Mouse (Mus musculus) spleen, adult 18-20 months (tissue): ENCODE measurements around the gene Shisa5.
A peak's percentile ranks its signal among the peaks of the same experiment; 100 is the strongest.

ENCODE experiments used
- DNase-seq, 2 experiments: peaks; one replicate each; pipeline ENCODE4 v3.0.0; 2022; ENCODE audit warnings: mixed read lengths in 2 of 2

The Shisa5 gene

DNA sequence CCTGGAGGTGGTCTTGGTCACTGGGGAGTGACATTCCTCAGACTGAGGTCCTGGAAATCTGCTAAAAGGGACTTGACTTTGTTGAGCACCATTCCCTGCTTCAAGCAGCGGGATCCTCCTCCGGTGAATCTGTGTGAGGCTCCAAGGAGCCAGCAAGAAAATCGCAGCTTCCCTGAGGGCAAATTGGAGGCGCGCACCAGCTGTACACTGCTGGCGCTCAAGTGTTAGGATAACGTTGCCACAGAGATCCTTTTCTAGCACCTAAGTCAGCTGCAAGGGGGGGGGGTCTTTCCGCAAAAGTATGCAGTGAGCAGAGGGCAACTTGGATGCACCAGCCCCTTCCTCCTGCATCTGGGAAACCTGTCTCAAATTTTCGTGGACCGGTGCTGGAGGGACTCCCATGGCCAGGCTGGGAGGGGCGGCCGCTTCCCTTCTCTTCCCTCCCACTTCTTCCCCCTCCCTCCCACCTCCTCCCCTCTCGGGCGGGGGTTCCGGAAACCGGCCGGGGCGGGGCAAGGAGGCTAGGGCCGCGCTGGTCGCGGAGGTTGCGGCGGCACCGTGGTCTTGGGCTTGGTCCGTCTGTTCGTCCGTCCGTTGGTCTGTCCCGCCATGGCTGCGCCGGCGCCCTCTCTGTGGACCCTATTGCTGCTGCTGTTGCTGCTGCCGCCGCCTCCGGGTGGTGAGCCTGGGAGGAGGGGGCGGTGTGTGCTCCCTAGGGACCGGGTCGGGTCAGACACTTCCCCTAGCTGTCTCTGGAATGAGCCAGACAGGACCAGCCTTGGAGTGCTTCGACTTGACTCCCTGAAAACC, at the start of gene Shisa5:
TSS of gene Shisa5 (plus strand) at position 480 of the 810 bp plus-strand sequence.
- DNase-seq = peak; percentile 75 to 87

DNA sequence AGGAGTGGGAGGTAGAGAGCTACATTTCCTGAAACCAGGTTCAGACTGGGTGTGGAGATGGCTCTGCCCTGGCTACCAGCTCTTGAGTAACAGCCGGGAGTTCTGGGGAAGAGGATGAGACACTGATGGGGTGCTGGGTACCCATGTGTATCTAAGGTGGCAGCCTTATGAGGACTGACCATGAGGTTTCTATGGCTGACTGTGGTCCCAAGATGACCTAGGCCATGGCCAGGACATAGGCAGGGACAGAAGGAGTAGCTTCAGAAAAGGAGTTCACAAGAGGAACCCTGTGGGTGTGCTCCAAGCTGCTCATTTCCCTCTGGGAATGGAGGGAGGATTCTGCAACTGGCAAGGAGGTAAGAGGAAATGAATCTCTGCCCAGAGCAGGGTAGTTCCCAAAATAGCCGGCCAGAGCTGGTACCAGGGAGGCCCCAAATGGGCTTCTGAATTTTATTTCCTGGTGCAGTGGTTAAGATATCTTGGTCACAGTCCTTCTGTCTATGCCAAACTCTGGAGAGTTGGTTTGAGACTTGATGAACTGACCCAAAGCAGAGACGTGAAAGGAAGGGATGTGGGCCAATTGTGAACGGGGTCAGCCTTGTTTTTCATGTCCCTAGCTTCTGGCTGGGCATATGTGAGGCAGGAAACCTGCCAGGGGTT, 48.4 kb upstream of the Shisa5 start:
- DNase-seq = no peak

DNA sequence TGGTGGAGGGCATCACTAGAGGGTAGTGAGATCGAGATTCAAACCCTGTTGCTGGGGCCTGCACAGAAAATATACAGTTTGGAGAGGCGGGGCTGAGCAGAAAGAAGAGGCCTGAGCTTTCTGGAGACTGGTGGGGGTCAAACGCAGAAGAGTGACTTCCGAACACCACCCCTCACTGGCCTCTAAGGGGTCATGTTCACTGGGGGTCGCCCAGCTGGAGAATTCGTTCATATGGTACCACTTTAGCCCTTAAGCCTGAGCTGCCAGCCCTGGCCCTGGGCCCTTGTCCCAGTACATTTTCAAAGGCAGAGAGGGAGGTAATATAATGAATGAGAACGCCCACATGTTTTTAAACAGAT, 47.9 kb upstream of the Shisa5 start:
- DNase-seq = no peak

GRCm38 (mm10) chr9:108991428-108992084, 46.8 kb upstream of the Shisa5 start, which contains the start of gene Pfkfb4:
Gene Pfkfb4 (plus strand): TSS chr9:108991778.
- DNase-seq = peak; percentile 90 to 93

DNA sequence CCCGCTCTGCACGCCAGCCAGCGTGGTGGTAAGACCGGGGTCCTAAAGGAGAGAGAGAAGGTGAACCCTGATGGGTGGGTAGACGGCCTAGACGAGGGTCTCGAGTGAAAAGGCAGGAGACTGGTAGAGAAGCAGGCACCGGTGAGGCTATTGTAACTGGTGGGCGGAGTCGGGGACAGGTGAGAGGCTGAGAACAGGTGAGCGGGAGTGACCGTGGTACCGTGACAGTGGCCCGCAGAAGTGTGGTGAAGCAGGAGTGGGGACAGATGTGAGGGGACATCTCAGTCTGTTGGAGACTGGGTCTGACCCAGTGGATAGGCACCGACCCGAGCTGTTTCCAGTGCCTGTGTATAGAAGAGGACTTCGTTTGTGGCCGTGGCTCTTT, 46.3 kb upstream of the Shisa5 start:
- DNase-seq = no peak

DNA sequence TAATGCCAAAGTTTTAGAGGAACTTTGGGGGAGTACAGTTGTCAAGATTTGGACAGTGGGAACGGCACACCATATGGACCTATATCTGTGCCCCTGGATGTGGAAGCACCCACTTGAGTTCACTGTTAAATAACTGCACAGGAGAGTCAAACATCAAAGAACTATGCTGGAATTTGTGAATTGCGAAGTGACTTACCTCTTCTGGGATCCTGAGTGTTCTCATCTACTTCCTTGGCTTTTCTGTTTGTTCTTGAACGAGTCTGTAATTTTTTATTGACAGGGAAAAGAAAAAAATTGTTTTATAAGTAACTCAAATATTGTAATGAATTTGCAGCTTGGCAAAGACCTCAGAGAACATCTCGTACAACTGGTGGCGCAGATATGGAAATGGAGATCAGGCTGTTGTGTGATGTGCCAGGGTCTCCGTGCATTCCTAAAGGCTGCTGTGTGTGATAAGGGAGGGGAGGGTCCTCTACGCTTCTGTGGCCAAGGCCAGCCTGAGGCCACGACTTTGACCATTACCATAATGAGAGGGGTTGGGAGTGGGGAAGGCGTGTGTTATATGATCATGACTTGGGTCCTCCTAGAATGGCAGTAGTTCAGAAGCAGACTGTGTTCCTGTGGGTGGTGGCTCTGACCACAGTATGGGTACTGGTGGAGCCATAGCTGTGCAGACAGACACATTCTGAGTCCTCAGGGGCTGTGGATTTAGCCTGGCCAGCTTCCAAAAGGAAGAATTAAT, 45.6 kb upstream of the Shisa5 start:
- no peak for DNase-seq

- DNase-seq = no peak
These were observed 42.0 kb upstream of the Shisa5 start for GRCm38 (mm10) chr9:108996411-108996810.

- DNase-seq = no peak
These were observed 39.8 kb upstream of the Shisa5 start for GRCm38 (mm10) chr9:108998287-108999166.

DNA sequence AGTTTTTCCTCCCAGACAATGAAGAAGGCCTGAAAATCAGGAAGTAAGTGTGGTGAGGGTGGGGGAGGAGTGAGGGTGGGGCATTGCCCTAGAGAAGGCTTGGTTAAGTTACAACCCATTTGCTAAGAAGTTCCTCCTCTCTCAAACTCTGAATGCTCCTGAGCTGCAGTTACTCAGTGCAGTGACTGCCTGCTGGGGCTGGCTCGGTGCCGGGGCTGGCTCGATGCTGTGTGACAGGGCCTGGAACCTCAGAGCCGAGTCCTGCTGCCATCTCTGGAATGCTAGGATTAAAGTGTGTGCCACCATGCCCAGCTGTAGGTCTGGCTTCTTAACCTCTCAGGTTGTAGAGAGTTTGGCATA, 39.2 kb upstream of the Shisa5 start:
- no peak for DNase-seq

GRCm38 (mm10) chr9:109000726-109001125, 37.6 kb upstream of the Shisa5 start:
- DNase-seq = peak; percentile 40 to 68

DNA sequence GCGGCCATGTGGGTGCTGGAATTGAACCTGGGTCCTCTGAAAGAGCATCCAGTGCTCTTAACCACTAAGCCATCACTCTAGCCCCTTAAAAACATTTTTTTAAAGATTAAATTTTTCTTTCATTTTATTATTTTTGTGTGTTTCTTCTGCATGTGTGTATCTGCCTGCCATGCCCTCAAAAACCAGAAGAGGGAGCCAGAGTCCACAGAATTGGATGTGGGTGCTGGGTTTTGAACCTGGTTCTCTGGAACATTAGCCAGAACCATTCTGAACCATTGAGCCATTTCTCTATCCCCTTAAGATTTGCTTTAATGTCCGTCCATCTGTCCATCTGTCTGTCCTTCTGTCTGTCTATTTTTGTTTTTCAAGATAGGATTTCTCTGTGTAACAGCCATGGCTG, 35.2 kb upstream of the Shisa5 start:
- peak in 1 of 2 experiments; percentile 62 for DNase-seq

DNA sequence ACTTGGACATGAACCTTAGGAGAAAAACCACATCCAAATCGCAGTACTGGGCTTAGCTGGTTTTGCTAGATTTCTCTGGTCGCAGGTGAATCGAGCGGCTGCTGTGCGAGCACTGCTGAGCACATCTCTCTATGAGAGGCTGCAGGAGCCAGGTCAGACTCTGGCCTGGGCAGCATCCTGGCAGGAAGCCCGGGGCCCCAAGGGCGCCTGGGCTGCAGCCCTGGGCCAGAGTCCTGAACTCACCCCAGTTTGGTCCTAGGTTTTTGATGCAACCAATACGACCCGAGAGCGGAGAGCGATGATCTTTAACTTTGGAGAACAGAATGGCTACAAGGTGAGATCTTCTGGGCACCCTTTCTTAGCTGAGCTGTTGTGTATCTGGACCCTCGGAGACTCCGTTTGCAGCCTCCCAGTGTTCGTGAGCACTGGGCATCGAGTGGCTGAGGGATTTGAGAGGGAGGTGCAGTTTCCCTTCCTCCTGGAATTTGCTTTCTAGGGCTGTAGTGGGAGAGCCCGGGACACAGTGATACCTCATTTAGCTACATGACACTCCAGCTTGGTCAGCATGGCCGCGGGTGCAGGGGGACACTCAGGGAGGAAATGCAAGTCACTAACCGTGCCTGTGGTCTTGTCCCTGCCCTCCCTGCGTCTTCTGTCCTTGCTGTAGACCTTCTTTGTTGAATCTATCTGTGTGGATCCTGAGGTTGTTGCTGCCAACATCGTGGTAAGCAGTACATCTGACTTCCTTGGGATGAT, 31.2 kb upstream of the Shisa5 start:
- no peak for DNase-seq

DNA sequence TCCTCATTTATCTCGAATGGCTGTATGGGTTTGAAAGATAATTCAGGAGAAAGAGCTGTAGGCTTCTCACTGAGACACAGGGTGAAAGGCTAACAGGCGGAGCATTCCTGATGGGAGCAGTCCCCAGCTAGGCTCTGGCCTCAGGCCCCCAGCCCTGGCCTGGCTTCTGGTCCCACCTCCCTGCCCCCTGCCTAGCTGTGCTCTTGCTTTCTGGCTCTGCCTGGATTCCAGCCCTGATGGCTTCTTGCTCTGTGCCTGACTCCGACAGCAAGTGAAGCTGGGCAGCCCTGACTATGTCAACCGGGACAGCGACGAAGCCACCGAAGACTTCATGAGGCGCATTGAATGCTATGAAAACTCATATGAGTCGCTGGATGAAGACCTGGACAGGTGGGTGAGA, 30.3 kb upstream of the Shisa5 start:
- no peak for DNase-seq

GRCm38 (mm10) chr9:109008994-109009635, 29.2 kb upstream of the Shisa5 start:
- no peak for DNase-seq

GRCm38 (mm10) chr9:109009636-109010315, 28.6 kb upstream of the Shisa5 start:
- no peak for DNase-seq

DNA sequence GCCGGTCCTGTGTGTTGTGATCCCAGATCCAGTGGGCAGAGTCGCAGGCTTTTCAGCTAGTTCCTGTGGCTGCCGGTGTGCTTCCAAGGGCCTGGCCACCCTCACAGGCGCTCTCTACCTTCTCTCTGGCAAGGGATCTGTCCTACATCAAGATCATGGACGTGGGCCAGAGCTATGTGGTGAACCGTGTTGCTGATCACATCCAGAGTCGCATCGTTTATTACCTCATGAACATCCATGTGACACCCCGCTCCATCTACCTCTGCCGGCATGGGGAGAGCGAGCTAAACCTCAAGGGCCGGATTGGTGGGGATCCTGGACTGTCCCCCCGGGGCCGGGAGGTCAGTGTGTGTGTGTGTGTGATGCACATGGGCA, 28.1 kb upstream of the Shisa5 start:
- no peak for DNase-seq

DNA sequence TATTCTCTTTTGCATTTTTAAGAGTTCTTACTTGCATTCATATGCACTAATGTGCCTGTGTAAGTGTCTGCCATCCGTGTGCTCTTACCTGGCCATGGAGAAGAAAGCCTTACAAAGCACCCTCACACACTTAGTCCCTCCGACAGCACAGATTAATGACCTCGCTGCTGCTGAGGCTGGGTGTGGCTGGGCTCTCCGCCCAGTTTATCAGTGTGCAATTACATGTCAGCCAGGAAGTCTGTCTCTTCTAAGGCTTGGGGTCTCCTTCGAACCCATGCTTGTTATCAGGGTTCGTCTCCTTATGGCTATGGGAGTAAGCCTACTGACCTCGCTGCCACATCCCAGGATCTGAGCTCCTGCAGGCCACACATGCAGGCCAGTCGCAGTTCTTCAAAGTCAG, 23.0 kb upstream of the Shisa5 start:
- peak in 1 of 2 experiments; percentile 1 for DNase-seq

GRCm38 (mm10) chr9:109016973-109017604, 21.3 kb upstream of the Shisa5 start:
- no peak for DNase-seq

DNA sequence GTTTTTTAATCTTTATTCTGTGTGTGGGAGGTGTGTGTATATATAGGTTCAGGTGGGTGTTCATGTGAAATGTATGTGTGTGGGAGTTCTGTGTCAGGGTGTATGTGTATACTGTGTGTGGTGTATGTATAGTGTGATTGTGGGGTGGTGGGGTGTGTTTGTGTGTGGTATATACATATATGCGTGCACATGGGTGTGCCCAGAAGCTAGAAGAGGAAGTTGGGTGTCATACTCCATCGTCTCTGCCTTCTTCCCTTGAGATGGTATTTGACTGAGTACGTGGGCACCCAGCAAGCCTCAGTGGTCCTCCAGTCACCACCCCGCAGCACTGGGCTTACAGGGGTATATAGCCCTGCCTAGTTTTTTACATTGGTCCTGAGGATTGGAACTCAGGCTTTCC, 16.9 kb upstream of the Shisa5 start:
- peak in 1 of 2 experiments; percentile 41 for DNase-seq
